Mouse (Mus musculus) ES-Bruce4 (cell line): Measurements from ENCODE around the gene Cyp4f16. TPM values are rescaled to one million over a fixed set of nuclear protein-coding genes. Genes with fewer than 3 reads are reported as not detected.
"Not testable (repeated sequence)": the region's sequence is repeated elsewhere in the genome, so short reads cannot be mapped to it uniquely, and the experiment has no call there.

Experiments
- H3K27ac ChIP-seq: 2 replicates; pipeline ENCODE4 v1.5.1; 2012; ENCODE audit warnings: low read length, inconsistent platforms; ENCODE audit not compliant: insufficient read depth
- H3K27me3 ChIP-seq: 2 replicates; pipeline ENCODE4 v1.6.1; 2012; ENCODE audit warnings: mild to moderate bottlenecking, low read length, inconsistent platforms; ENCODE audit not compliant: control insufficient read depth, poor library complexity, insufficient read depth, severe bottlenecking
- H3K36me3 ChIP-seq: 2 replicates; pipeline ENCODE4 v1.6.1; 2012; ENCODE audit warnings: inconsistent platforms, mild to moderate bottlenecking, low read length, moderate library complexity; ENCODE audit not compliant: control insufficient read depth, poor library complexity, insufficient read depth, severe bottlenecking
- H3K4me1 ChIP-seq: one replicate; pipeline ENCODE4 v1.8.1; 2011; ENCODE audit warnings: low read length; ENCODE audit not compliant: control insufficient read depth, insufficient read depth
- H3K4me3 ChIP-seq: 2 replicates; pipeline ENCODE4 v1.5.1; 2011; ENCODE audit warnings: low read depth, mild to moderate bottlenecking, low read length
- H3K9ac ChIP-seq: 2 replicates; pipeline ENCODE4 v1.6.1; 2012; ENCODE audit warnings: low read depth, mild to moderate bottlenecking, inconsistent platforms; ENCODE audit not compliant: poor library complexity, severe bottlenecking
- H3K9me3 ChIP-seq: replicated peaks from 2 replicates; pipeline ENCODE4 v1.6.1; 2012; ENCODE audit warnings: mild to moderate bottlenecking, low read length, inconsistent platforms; ENCODE audit not compliant: control insufficient read depth, poor library complexity, insufficient read depth, severe bottlenecking
- CTCF ChIP-seq: IDR thresholded peaks from one replicate; pipeline ENCODE4 v1.8.1; 2011; ENCODE audit warnings: low read depth, low read length
- EP300 ChIP-seq: IDR thresholded peaks from 2 replicates; pipeline ENCODE4 v1.6.1; 2011; ENCODE audit warnings: low read depth, low read length; ENCODE audit not compliant: insufficient read depth
- POLR2A ChIP-seq: IDR thresholded peaks from one replicate; pipeline ENCODE4 v1.8.1; 2011; ENCODE audit warnings: low read length; ENCODE audit not compliant: insufficient read depth
- polyA plus RNA-seq: library from polyadenylated mRNA; stranded (reverse); fragments of >200 nt; gene quantifications from 2 replicates; pipeline ENCODE4 v1.2.4, GENCODE M21; 2011; ENCODE audit warnings: low read depth; ENCODE audit not compliant: missing spikeins, insufficient read depth, insufficient read length

Cyp4f16 gene
- polyA plus RNA-seq, result 16.3 and 17.2 TPM in 2 replicates

- not testable (repeated sequence) for H3K27me3 ChIP-seq, H3K4me1 ChIP-seq, H3K27ac ChIP-seq, H3K36me3 ChIP-seq, H3K9me3 ChIP-seq
- Histone ChIP-seq H3K9ac (peak within 1 kb of the TSS; percentile 66), H3K4me3 (peak within 1 kb of the TSS; percentile 96)
Measured at GRCm38 (mm10) chr17:32536051-32536866, at the start of gene Cyp4f16. TSS of gene Cyp4f16 (plus strand) at chr17:32536558.

GRCm38 (mm10) chr17:32492349-32492980 is 43.9 kb upstream of the Cyp4f16 start:
- peak overlapping the region; percentile 73 for H3K4me3 ChIP-seq
- peak overlapping the region; percentile 16; the same call in 1 of the 2 replicates for H3K9ac ChIP-seq
- H3K4me1 ChIP-seq, result no peaks in the 10 kb centered on the region
- no peaks in the 10 kb centered on the region for H3K36me3 ChIP-seq
- H3K9me3 ChIP-seq, result no peaks in the 10 kb centered on the region
- H3K27ac ChIP-seq, result no peak overlapping the region
- no peaks in the 10 kb centered on the region for H3K27me3 ChIP-seq
- no peak for TF ChIP-seq CTCF
- peak; percentile 33 for TF ChIP-seq POLR2A
- no peak for TF ChIP-seq EP300

- Histone ChIP-seq H3K9me3 (no peaks in the 10 kb centered on the region), H3K36me3 (no peaks in the 10 kb centered on the region), H3K4me3 (no peak overlapping the region), H3K9ac (no peak overlapping the region), H3K4me1 (no peaks in the 10 kb centered on the region), H3K27ac (no peak overlapping the region), H3K27me3 (no peaks in the 10 kb centered on the region)
- TF ChIP-seq EP300 (no peak), CTCF (peak; percentile 14)
Measured at GRCm38 (mm10) chr17:32494601-32495000, 41.8 kb upstream of the Cyp4f16 start.

- not testable (repeated sequence) for H3K9me3 ChIP-seq, H3K4me1 ChIP-seq, H3K27ac ChIP-seq, H3K4me3 ChIP-seq, H3K36me3 ChIP-seq, H3K27me3 ChIP-seq, H3K9ac ChIP-seq
Measured at GRCm38 (mm10) chr17:32500511-32500910, 35.8 kb upstream of the Cyp4f16 start.

- no peak overlapping the region for H3K9ac ChIP-seq
- H3K9me3 ChIP-seq, result no peaks in the 10 kb centered on the region
- no peaks in the 10 kb centered on the region for H3K4me1 ChIP-seq
- no peaks in the 10 kb centered on the region for H3K27me3 ChIP-seq
- TF ChIP-seq CTCF (no peak), EP300 (no peak), POLR2A (no peak)
- H3K36me3 ChIP-seq, result no peaks in the 10 kb centered on the region
- H3K4me3 ChIP-seq, result no peak overlapping the region
- H3K27ac ChIP-seq, result no peak overlapping the region
Measured at GRCm38 (mm10) chr17:32501051-32501450, 35.3 kb upstream of the Cyp4f16 start.

GRCm38 (mm10) chr17:32503111-32503510 is 33.2 kb upstream of the Cyp4f16 start:
- Histone ChIP-seq H3K4me1 (no peaks in the 10 kb centered on the region), H3K27ac (no peak overlapping the region), H3K27me3 (no peaks in the 10 kb centered on the region), H3K36me3 (no peaks in the 10 kb centered on the region), H3K4me3 (no peak overlapping the region), H3K9ac (no peak overlapping the region), H3K9me3 (no peaks in the 10 kb centered on the region)
- TF ChIP-seq POLR2A (no peak), CTCF (no peak), EP300 (no peak)
